Mouse (Mus musculus): ENCODE measurements around the gene March11. TPM values are rescaled to one million over a fixed set of nuclear protein-coding genes. Genes with fewer than 3 reads are reported as not detected.

Gene March11
- polyA plus RNA-seq, 1 experiment from 2014 or later: 4.5 TPM

DNA sequence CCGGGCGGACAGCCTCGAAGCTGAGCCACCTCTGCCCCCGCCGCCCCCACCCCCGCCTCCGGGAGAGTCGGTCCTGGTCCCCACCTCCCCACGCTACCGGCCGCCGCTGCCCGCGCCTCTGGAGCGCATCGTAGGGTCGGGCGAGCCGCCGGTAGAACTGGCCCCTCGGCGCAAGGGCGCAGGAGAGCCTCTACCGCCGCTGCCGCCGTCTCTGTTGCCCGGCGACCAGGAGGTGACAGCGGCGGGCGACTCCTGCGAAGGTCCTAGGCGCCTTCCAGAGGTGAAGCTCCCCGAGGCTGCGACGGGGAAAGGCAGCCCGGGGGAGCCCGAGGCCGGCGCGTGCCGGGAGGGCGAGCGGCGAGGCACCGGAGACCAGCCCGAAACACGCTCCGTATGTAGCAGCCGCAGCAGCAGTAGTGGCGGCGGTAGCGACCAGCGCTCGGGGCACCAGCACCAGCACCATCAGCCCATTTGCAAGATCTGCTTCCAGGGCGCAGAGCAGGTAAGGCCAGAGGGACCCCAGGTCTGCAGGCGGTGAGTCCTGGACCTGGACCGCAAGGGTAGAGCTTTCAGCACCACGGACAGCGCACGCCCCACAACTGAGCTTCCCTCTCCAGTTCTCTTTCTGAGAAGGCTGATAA is 563 bp downstream of the March11 start:
- 0% methylated on average over 60 of the region's 62 CpGs for WGBS
- Histone ChIP-seq H3K4me1 (replicated peaks; ENCODE audit: control insufficient read depth, insufficient read depth, low read length) (peaks cover 4% of the 10 kb centered on the region; the same call in 1 of the 2 replicates), H3K36me3 (ENCODE audit: control insufficient read depth, insufficient read depth) (no peaks in the 10 kb centered on the region), H3K9ac (replicated peaks; ENCODE audit: low read depth, low read length) (peak overlapping the region; percentile 84), H3K27ac (ENCODE audit: low read length) (peak overlapping the region; percentile 84), H3K9me3 (ENCODE audit: control insufficient read depth, low read length) (no peaks in the 10 kb centered on the region), H3K27me3 (replicated peaks; ENCODE audit: control insufficient read depth, insufficient read depth, low read length) (no peaks in the 10 kb centered on the region; the same call in 1 of the 2 replicates), H3K4me3 (replicated peaks; ENCODE audit: low read length) (peak overlapping the region; percentile 84), H3K4me2 (ENCODE audit: low read length) (peak overlapping the region; percentile 89)
- peak; percentile 32 for ATAC-seq

DNA sequence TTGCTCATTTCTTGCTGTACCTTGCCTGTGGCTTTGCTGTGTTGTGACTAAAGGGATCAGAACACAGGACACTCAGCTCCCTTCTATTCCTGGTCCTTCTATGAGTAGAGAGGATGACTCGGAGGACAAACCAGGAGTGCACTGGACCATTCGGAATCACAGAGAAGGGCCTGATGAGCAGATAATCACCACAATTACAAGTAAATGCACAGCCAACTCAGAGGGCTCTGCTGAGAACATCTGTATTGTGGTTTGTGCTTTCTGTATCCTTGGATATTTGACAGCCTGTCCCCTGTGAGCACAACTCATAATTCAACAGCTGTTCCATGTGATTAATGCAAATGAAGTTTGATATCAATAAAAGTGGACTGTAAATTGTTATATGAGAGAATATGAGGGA is 11.0 kb downstream of the March11 start:
- Histone ChIP-seq H3K4me3 (replicated peaks; ENCODE audit: low read length) (no peak overlapping the region), H3K4me1 (replicated peaks; ENCODE audit: control insufficient read depth, insufficient read depth, low read length) (no peaks in the 10 kb centered on the region), H3K9ac (replicated peaks; ENCODE audit: low read depth, low read length) (no peak overlapping the region), H3K36me3 (ENCODE audit: control insufficient read depth, insufficient read depth) (no peaks in the 10 kb centered on the region), H3K27me3 (replicated peaks; ENCODE audit: control insufficient read depth, insufficient read depth, low read length) (no peaks in the 10 kb centered on the region), H3K9me3 (ENCODE audit: control insufficient read depth, low read length) (no peaks in the 10 kb centered on the region), H3K4me2 (ENCODE audit: low read length) (no peak overlapping the region), H3K27ac (ENCODE audit: low read length) (no peak overlapping the region)
- 73% methylated on average over 2 of the region's 2 CpGs for WGBS
- no peak for ATAC-seq

- WGBS: 88% methylated on average over 3 of the region's 3 CpGs
These were observed 11.6 kb downstream of the March11 start for GRCm38 (mm10) chr15:26320402-26320801.

GRCm38 (mm10) chr15:26322804-26323203 is 14.0 kb downstream of the March11 start:
- Histone ChIP-seq H3K27ac (ENCODE audit: low read length) (no peak overlapping the region), H3K27me3 (replicated peaks; ENCODE audit: control insufficient read depth, insufficient read depth, low read length) (no peaks in the 10 kb centered on the region), H3K9me3 (ENCODE audit: control insufficient read depth, low read length) (no peaks in the 10 kb centered on the region), H3K36me3 (ENCODE audit: control insufficient read depth, insufficient read depth) (no peaks in the 10 kb centered on the region), H3K4me3 (replicated peaks; ENCODE audit: low read length) (no peak overlapping the region), H3K4me2 (ENCODE audit: low read length) (no peak overlapping the region), H3K9ac (replicated peaks; ENCODE audit: low read depth, low read length) (no peak overlapping the region), H3K4me1 (replicated peaks; ENCODE audit: control insufficient read depth, insufficient read depth, low read length) (no peaks in the 10 kb centered on the region)
- no peak for ATAC-seq
- 88% methylated on average over 4 of the region's 4 CpGs for WGBS

More at GRCm38 (mm10) chr15:26320402-26320801, 11.6 kb downstream of the March11 start:
- Histone ChIP-seq H3K4me1 (replicated peaks; ENCODE audit: control insufficient read depth, insufficient read depth, low read length) (no peaks in the 10 kb centered on the region), H3K27ac (ENCODE audit: low read length) (no peak overlapping the region), H3K27me3 (replicated peaks; ENCODE audit: control insufficient read depth, insufficient read depth, low read length) (no peaks in the 10 kb centered on the region), H3K9ac (replicated peaks; ENCODE audit: low read depth, low read length) (no peak overlapping the region), H3K4me3 (replicated peaks; ENCODE audit: low read length) (no peak overlapping the region), H3K9me3 (ENCODE audit: control insufficient read depth, low read length) (no peaks in the 10 kb centered on the region), H3K4me2 (ENCODE audit: low read length) (no peak overlapping the region), H3K36me3 (ENCODE audit: control insufficient read depth, insufficient read depth) (no peaks in the 10 kb centered on the region)
- no peak for ATAC-seq

DNA sequence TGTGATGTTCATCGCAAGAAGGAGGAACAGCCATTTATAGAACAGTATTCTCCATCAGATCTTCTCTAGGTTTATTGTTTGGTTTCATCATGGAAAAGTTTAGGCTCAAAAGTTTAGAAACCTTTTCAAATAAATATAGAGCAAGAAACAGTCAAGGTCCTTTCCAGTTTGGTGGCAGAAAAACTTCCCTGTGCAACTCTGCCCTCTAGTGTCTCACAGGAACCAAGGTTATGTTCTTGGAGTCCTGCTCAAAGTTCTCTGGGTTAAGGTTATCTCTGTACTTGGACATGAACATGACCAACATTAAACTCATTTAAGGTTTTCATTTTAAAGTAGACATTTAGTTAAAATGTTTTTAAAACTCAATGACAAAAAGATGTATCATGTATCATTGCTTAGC is 18.3 kb downstream of the March11 start:
- Histone ChIP-seq H3K9ac (replicated peaks; ENCODE audit: low read depth, low read length) (no peak overlapping the region), H3K36me3 (ENCODE audit: control insufficient read depth, insufficient read depth) (no peaks in the 10 kb centered on the region), H3K4me1 (replicated peaks; ENCODE audit: control insufficient read depth, insufficient read depth, low read length) (no peaks in the 10 kb centered on the region), H3K4me3 (replicated peaks; ENCODE audit: low read length) (no peak overlapping the region), H3K27me3 (replicated peaks; ENCODE audit: control insufficient read depth, insufficient read depth, low read length) (no peaks in the 10 kb centered on the region), H3K27ac (ENCODE audit: low read length) (no peak overlapping the region), H3K9me3 (ENCODE audit: control insufficient read depth, low read length) (no peaks in the 10 kb centered on the region), H3K4me2 (ENCODE audit: low read length) (no peak overlapping the region)
- 87% methylated on average over 1 of the region's 1 CpGs for WGBS
- ATAC-seq: no peak

- no peak overlapping the region for H3K4me3 ChIP-seq (replicated peaks; ENCODE audit: low read length)
- 55% methylated on average over 3 of the region's 3 CpGs for WGBS
- no peak overlapping the region for H3K27ac ChIP-seq (ENCODE audit: low read length)
- H3K36me3 ChIP-seq (ENCODE audit: control insufficient read depth, insufficient read depth): no peaks in the 10 kb centered on the region
- H3K4me2 ChIP-seq (ENCODE audit: low read length): no peak overlapping the region
- no peaks in the 10 kb centered on the region for H3K9me3 ChIP-seq (ENCODE audit: control insufficient read depth, low read length)
- peak; percentile 64 for ATAC-seq
- no peaks in the 10 kb centered on the region for H3K27me3 ChIP-seq (replicated peaks; ENCODE audit: control insufficient read depth, insufficient read depth, low read length)
- H3K9ac ChIP-seq (replicated peaks; ENCODE audit: low read depth, low read length): no peak overlapping the region
- no peaks in the 10 kb centered on the region for H3K4me1 ChIP-seq (replicated peaks; ENCODE audit: control insufficient read depth, insufficient read depth, low read length)
These were observed 26.9 kb downstream of the March11 start for GRCm38 (mm10) chr15:26335791-26336190.

DNA sequence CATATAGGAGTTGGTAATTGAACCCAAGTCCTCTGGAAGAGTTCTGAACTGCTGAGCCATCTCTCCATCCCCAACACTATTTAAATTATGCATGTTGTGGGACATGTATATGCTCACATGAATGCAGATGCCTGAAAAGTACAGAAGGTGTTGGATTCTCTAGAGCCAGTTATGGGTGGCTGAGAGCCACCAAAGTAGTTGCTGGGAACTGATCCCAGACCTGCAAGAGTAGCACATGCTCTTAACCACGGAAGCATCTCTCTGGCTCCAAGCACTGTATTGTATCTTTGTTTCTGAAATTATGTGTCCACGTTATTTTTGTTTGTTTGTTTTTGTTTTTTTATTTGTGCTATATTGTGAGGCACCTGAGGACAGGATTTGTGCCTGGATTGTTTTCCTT is 28.9 kb downstream of the March11 start:
- H3K9ac ChIP-seq (replicated peaks; ENCODE audit: low read depth, low read length): no peak overlapping the region
- 0 out of 2 replicates have a peak, but pooled peaks have one; percentile 43 for ATAC-seq
- no peak overlapping the region for H3K27ac ChIP-seq (ENCODE audit: low read length)
- H3K27me3 ChIP-seq (replicated peaks; ENCODE audit: control insufficient read depth, insufficient read depth, low read length): no peaks in the 10 kb centered on the region
- no peaks in the 10 kb centered on the region for H3K36me3 ChIP-seq (ENCODE audit: control insufficient read depth, insufficient read depth)
- no peak overlapping the region for H3K4me2 ChIP-seq (ENCODE audit: low read length)
- no peak overlapping the region for H3K4me3 ChIP-seq (replicated peaks; ENCODE audit: low read length)
- 69% methylated on average over 2 of the region's 2 CpGs for WGBS
- H3K4me1 ChIP-seq (replicated peaks; ENCODE audit: control insufficient read depth, insufficient read depth, low read length): no peaks in the 10 kb centered on the region
- no peaks in the 10 kb centered on the region for H3K9me3 ChIP-seq (ENCODE audit: control insufficient read depth, low read length)

GRCm38 (mm10) chr15:26338343-26338742 is 29.5 kb downstream of the March11 start:
- H3K4me1 ChIP-seq (replicated peaks; ENCODE audit: control insufficient read depth, insufficient read depth, low read length): no peaks in the 10 kb centered on the region
- H3K27me3 ChIP-seq (replicated peaks; ENCODE audit: control insufficient read depth, insufficient read depth, low read length): no peaks in the 10 kb centered on the region
- WGBS: 63% methylated on average over 4 of the region's 4 CpGs
- H3K9me3 ChIP-seq (ENCODE audit: control insufficient read depth, low read length): no peaks in the 10 kb centered on the region
- no peak overlapping the region for H3K4me3 ChIP-seq (replicated peaks; ENCODE audit: low read length)
- ATAC-seq: peak; percentile 61
- no peak overlapping the region for H3K4me2 ChIP-seq (ENCODE audit: low read length)
- H3K27ac ChIP-seq (ENCODE audit: low read length): no peak overlapping the region
- H3K9ac ChIP-seq (replicated peaks; ENCODE audit: low read depth, low read length): no peak overlapping the region
- no peaks in the 10 kb centered on the region for H3K36me3 ChIP-seq (ENCODE audit: control insufficient read depth, insufficient read depth)

- Histone ChIP-seq H3K9ac (replicated peaks; ENCODE audit: low read depth, low read length) (no peak overlapping the region), H3K4me2 (ENCODE audit: low read length) (no peak overlapping the region), H3K36me3 (ENCODE audit: control insufficient read depth, insufficient read depth) (no peaks in the 10 kb centered on the region), H3K4me1 (replicated peaks; ENCODE audit: control insufficient read depth, insufficient read depth, low read length) (no peaks in the 10 kb centered on the region), H3K9me3 (ENCODE audit: control insufficient read depth, low read length) (no peaks in the 10 kb centered on the region), H3K27me3 (replicated peaks; ENCODE audit: control insufficient read depth, insufficient read depth, low read length) (no peaks in the 10 kb centered on the region), H3K4me3 (replicated peaks; ENCODE audit: low read length) (no peak overlapping the region), H3K27ac (ENCODE audit: low read length) (no peak overlapping the region)
- ATAC-seq: no peak
- WGBS: 68% methylated on average over 11 of the region's 11 CpGs
These were observed 31.6 kb downstream of the March11 start for GRCm38 (mm10) chr15:26340490-26340889.

GRCm38 (mm10) chr15:26340966-26341365 is 32.1 kb downstream of the March11 start:
- Histone ChIP-seq H3K27ac (ENCODE audit: low read length) (no peak overlapping the region), H3K4me3 (replicated peaks; ENCODE audit: low read length) (no peak overlapping the region), H3K27me3 (replicated peaks; ENCODE audit: control insufficient read depth, insufficient read depth, low read length) (no peaks in the 10 kb centered on the region), H3K36me3 (ENCODE audit: control insufficient read depth, insufficient read depth) (no peaks in the 10 kb centered on the region), H3K9ac (replicated peaks; ENCODE audit: low read depth, low read length) (no peak overlapping the region), H3K4me2 (ENCODE audit: low read length) (no peak overlapping the region), H3K4me1 (replicated peaks; ENCODE audit: control insufficient read depth, insufficient read depth, low read length) (no peaks in the 10 kb centered on the region), H3K9me3 (ENCODE audit: control insufficient read depth, low read length) (no peaks in the 10 kb centered on the region)
- ATAC-seq: no peak
- WGBS: 89% methylated on average over 6 of the region's 6 CpGs

Measured in forebrain, embryonic 16.5 days (tissue).